Mouse (Mus musculus) kidney, postnatal 10 days (tissue): ENCODE measurements around the gene Crnkl1.

Experiments used
- DNase-seq: peaks from one replicate; pipeline ENCODE4 v3.0.0; 2021; ENCODE audit warnings: mixed read lengths

Gene Crnkl1

GRCm38 (mm10) chr2:145934339-145935231, at the start of gene Crnkl1, which contains the start of gene Cfap61:
Gene Crnkl1, minus strand, starts transcription at chr2:145935014.
Gene Cfap61, plus strand, starts transcription at chr2:145934784.
- DNase-seq, result peak; percentile 97

- DNase-seq, result no peak
Observed at GRCm38 (mm10) chr2:145982317-145983045, 47.7 kb upstream of the Crnkl1 start.

- DNase-seq, result no peak
Observed at GRCm38 (mm10) chr2:145981699-145982112, 46.9 kb upstream of the Crnkl1 start.

- DNase-seq, result no peak
Observed at GRCm38 (mm10) chr2:145980881-145981280, 46.1 kb upstream of the Crnkl1 start.

GRCm38 (mm10) chr2:145979616-145980015, 44.8 kb upstream of the Crnkl1 start:
- DNase-seq, result no peak

- no peak for DNase-seq
Observed at GRCm38 (mm10) chr2:145972571-145972970, 37.8 kb upstream of the Crnkl1 start.

- DNase-seq, result no peak
Observed at GRCm38 (mm10) chr2:145971237-145972010, 36.6 kb upstream of the Crnkl1 start.

GRCm38 (mm10) chr2:145970751-145971150, 35.9 kb upstream of the Crnkl1 start:
- DNase-seq, result no peak

- DNase-seq, result no peak
Observed at GRCm38 (mm10) chr2:145961861-145962260, 27.0 kb upstream of the Crnkl1 start.

GRCm38 (mm10) chr2:145958551-145958950, 23.7 kb upstream of the Crnkl1 start:
- no peak for DNase-seq

- no peak for DNase-seq
Observed at GRCm38 (mm10) chr2:145958097-145958496, 23.3 kb upstream of the Crnkl1 start.

- no peak for DNase-seq
Observed at GRCm38 (mm10) chr2:145957450-145957849, 22.6 kb upstream of the Crnkl1 start.

- no peak for DNase-seq
Observed at GRCm38 (mm10) chr2:145956318-145956717, 21.5 kb upstream of the Crnkl1 start.

GRCm38 (mm10) chr2:145955844-145956243, 21.0 kb upstream of the Crnkl1 start:
- no peak for DNase-seq

- DNase-seq, result no peak
Observed at GRCm38 (mm10) chr2:145952726-145953125, 17.9 kb upstream of the Crnkl1 start.

GRCm38 (mm10) chr2:145950239-145950638, 15.4 kb upstream of the Crnkl1 start:
- no peak for DNase-seq

- no peak for DNase-seq
Observed at GRCm38 (mm10) chr2:145949475-145950068, 14.8 kb upstream of the Crnkl1 start.

- no peak for DNase-seq
Observed at GRCm38 (mm10) chr2:145948402-145948954, 13.7 kb upstream of the Crnkl1 start.

- DNase-seq, result no peak
Observed at GRCm38 (mm10) chr2:145944286-145944685, 9.5 kb upstream of the Crnkl1 start.

GRCm38 (mm10) chr2:145941403-145941802, 6.6 kb upstream of the Crnkl1 start:
- DNase-seq, result no peak

- DNase-seq, result no peak
Observed at GRCm38 (mm10) chr2:145936975-145937374, 2.2 kb upstream of the Crnkl1 start.

- DNase-seq, result no peak
Observed at GRCm38 (mm10) chr2:145920941-145921650, 13.7 kb downstream of the Crnkl1 start.
